Mouse (Mus musculus) CD8-positive naive resting alpha-beta T cell, adult 2 months (primary cell): Measurements from ENCODE around the gene Sp1.
A peak's percentile ranks its signal among the peaks of the same experiment; 100 is the strongest.

Source experiments
- DNase-seq, 2 experiments: peaks; one replicate each; pipeline ENCODE4 v3.0.0; 2022; ENCODE audit warnings: low read depth in 2 of 2, low spot score in 2 of 2

Sp1 gene

GRCm38 (mm10) chr15:102399229-102400221, 6.4 kb upstream of the Sp1 start:
- peak in 1 of 2 experiments; percentile 46 for DNase-seq

GRCm38 (mm10) chr15:102400476-102401045, 5.4 kb upstream of the Sp1 start:
- DNase-seq: no peak

GRCm38 (mm10) chr15:102401278-102401677, 4.7 kb upstream of the Sp1 start:
- DNase-seq: no peak

- no peak for DNase-seq
Observed at GRCm38 (mm10) chr15:102402210-102402609, 3.7 kb upstream of the Sp1 start.

- no peak for DNase-seq
Observed at GRCm38 (mm10) chr15:102404608-102405488, 1.1 kb upstream of the Sp1 start.

DNA sequence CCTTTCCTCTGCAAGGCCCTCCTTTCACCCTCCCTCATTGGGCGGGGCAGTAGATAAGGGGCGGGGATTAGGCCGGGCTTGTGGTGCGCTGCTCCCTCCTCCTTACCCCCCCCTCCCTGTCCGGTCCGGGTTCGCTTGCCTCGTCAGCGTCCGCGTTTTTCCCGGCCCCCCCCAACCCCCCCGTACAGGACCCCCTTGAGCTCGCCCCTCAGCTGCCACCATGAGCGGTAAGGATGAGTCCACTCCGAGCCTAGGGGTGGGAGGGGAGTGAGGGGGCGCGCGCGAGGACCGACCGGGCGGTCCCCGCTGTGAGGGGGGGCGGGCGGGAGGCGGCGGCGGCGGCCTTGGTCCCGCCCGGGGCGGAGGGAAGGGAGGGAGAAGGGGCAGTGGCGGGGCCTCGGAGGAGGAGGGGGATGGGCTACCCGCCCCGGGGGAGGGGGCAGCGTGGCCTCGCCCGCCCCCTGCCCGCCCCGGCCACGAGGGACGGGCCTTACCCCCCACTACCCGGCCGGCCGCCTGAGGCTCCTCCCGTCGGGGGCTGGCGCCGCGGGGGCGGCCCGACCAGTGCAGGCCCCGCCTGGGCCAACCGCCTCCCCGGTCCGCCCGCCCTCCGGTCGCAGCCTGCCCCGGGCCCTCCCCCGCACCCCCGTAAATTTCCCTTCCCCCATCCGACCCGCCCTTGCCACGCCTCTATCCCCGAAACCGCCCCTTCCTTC, 411 bp downstream of the Sp1 start:
- peak; percentile 44 for DNase-seq

- no peak for DNase-seq
Observed at GRCm38 (mm10) chr15:102406912-102407580, 1.1 kb downstream of the Sp1 start.

DNA sequence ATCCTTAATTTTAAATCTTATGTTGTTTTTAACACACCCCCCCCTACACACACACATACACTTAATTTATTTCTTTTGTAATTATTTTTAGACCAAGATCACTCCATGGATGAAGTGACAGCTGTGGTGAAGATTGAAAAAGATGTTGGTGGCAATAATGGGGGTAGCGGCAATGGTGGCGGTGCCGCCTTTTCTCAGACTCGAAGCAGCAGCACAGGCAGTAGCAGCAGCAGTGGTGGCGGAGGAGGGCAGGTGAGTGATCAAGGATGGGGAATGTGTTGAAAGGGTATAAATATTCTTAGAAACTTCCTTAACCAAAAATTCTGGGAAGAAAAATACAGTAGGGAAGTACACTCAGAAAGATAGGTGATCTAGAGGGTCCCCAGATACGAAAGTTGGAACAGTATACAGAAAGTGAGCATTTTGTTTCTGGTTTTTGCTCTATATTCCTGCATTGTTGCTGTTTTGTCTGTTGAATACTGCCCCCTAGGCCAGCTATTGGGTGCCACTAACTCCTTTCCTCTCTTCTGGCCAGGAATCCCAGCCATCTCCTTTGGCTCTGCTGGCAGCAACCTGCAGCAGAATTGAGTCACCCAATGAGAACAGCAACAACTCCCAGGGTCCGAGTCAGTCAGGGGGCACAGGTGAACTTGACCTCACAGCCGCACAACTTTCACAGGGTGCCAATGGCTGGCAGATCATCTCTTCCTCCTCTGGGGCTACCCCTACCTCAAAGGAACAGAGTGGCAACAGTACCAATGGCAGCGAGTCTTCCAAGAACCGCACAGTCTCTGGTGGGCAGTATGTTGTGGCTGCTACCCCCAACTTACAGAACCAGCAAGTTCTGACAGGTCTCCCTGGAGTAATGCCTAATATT, 2.0 kb downstream of the Sp1 start:
- DNase-seq: no peak

DNA sequence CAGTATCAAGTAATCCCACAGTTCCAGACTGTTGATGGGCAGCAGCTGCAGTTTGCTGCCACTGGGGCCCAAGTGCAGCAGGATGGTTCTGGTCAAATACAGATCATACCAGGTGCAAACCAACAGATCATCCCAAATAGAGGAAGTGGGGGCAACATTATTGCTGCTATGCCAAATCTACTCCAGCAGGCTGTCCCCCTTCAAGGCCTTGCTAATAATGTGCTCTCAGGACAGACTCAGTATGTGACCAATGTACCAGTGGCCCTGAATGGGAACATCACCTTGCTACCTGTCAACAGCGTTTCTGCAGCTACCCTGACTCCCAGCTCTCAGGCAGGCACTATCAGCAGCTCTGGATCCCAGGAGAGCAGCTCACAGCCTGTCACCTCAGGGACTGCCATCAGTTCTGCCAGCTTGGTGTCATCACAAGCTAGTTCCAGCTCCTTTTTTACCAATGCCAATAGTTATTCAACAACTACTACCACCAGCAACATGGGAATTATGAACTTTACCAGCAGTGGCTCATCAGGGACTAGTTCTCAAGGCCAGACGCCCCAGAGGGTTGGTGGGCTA, 2.7 kb downstream of the Sp1 start:
- DNase-seq: no peak

DNA sequence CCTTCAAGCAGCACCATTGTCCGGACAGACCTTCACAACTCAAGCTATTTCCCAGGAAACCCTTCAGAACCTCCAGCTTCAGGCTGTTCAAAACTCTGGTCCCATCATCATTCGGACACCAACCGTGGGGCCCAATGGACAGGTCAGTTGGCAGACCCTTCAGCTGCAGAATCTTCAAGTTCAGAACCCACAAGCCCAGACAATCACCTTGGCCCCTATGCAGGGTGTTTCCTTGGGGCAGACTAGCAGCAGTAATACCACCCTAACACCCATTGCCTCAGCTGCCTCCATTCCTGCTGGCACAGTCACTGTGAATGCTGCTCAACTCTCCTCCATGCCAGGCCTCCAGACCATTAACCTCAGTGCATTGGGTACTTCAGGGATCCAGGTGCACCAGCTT, 3.3 kb downstream of the Sp1 start:
- no peak for DNase-seq

DNA sequence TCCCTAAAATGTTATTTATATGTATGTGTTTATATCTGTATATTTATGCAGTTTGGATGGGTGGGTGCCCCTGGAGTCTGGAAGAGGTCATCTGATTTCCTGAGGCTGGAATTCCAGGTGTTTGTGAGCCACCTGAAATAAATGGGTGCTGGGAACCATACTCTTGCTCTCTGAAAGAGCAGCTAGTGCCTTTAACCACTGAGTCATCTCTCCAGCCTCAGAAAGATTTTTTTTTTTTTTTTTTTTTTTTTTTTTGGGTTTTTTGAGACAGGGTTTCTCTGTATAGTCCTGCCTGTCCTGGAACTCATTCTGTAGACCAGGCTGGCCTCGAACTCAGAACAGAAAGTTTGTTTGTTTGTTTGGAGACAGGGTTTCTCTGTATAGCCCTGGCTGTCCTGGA, 5.1 kb downstream of the Sp1 start:
- no peak for DNase-seq

GRCm38 (mm10) chr15:102413687-102414086, 7.7 kb downstream of the Sp1 start:
- no peak for DNase-seq

GRCm38 (mm10) chr15:102417524-102417923, 11.6 kb downstream of the Sp1 start:
- no peak for DNase-seq

DNA sequence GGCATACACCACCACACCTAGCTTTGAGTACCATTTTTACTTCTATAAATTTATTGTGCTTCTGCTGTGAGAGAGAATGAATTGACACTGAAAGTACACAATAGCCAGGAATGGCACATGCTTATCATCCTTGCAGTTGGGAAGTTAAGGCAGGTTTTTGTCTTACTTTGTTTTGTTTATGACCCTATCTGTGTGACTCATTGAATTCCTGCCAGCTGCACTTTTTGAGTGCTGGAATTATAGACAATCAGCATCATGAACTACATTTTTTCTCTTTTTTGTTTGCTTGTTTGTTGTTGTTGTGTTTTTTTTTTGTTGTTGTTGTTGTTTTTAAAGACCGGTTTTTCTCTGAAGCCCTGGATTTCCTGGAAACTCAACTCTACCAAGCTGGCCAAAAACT, 15.0 kb downstream of the Sp1 start:
- no peak for DNase-seq

DNA sequence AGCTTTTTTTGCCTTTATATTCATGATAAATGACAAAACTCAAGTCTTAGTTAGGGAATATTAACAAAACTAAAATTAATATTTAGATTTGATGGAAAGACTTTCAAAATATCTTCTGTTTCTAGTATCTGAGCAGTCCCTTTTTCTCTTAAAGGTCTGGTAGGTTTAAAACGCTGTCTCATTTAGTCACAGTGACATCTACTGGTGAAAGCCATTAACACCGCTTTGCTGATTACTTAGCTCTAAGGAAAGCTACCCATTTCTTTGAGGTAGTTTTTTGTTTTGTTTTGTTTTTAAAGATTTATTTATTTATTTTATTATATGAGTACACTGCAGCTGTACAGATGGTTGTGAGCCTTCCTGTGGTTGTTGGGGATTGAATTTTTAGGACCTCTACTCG, 15.5 kb downstream of the Sp1 start:
- DNase-seq: peak; percentile 41 to 66

GRCm38 (mm10) chr15:102423602-102424240, 17.8 kb downstream of the Sp1 start:
- DNase-seq: no peak

- no peak for DNase-seq
Observed at GRCm38 (mm10) chr15:102424657-102425056, 18.7 kb downstream of the Sp1 start.

DNA sequence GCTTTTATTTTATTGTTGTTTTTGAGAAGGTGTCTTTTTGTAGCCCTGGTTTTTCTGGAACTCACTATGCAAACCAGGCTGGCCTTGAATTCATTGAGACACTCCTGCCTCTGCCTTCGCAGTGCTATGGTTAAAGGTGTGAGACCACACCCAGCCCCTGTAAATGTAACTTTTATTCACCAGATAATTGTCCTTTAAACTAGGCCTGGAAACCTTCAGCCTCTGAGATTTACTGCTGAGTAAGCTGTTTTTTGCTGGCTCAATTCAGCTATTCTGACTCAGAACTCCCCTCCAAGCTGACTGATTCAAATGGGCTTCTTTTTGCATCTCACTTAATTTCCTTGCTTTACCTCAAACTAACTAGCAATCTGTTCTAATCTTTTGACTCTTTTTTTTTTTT, 21.0 kb downstream of the Sp1 start:
- no peak for DNase-seq

DNA sequence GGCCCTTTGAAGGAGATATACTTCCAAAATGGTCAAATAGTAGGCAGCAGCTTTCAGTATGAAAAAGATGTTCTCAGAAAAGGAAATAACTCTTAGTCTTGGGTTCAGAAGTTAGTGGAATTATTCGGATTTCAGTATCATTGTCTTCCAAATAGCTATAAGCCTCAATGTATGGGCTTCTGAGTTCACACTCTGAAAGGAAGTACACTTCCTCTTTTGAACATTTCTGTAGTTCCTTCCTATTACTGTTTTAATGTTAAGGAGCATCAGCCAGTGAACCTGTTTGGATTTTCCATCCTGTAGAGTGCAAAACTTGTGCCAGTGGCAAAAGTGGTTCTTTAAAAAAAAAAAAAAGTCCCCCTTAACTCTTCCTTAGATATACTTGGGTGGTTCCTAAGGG, 26.1 kb downstream of the Sp1 start:
- DNase-seq: no peak
